Mouse (Mus musculus) C2C12 (cell line): ENCODE results near the gene Stambp. TPM values are rescaled to one million over a fixed set of nuclear protein-coding genes. Genes with fewer than 3 reads are reported as not detected.

Experiments used
- H3K27me3 ChIP-seq: one replicate; pipeline ENCODE4 v1.6.1; 2011; ENCODE audit not compliant: control insufficient read depth, insufficient read depth, insufficient read length
- H3K36me3 ChIP-seq: one replicate; pipeline ENCODE4 v1.6.1; 2011; ENCODE audit not compliant: control insufficient read depth, insufficient read depth
- H3K4me3 ChIP-seq: one replicate; pipeline ENCODE4 v1.5.1; 2011; ENCODE audit warnings: mild to moderate bottlenecking, control low read depth; ENCODE audit not compliant: poor library complexity, insufficient read depth, severe bottlenecking
- H3K79me2 ChIP-seq: one replicate; pipeline ENCODE4 v1.6.1; 2011; ENCODE audit not compliant: control insufficient read depth, insufficient read depth
- H3K79me3 ChIP-seq: one replicate; pipeline ENCODE4 v1.6.1; 2011; ENCODE audit warnings: low read depth, control low read depth
- H3ac ChIP-seq: one replicate; pipeline ENCODE3; 2011; ENCODE audit warnings: low read depth; ENCODE audit not compliant: control insufficient read depth, insufficient read length
- CEBPB ChIP-seq: IDR thresholded peaks from one replicate; pipeline ENCODE4 v1.6.1; 2011; ENCODE audit warnings: low read depth, mild to moderate bottlenecking, control low read depth, moderate library complexity
- CTCF ChIP-seq: IDR thresholded peaks from one replicate; pipeline ENCODE4 v1.5.1; 2011; ENCODE audit not compliant: control insufficient read depth, insufficient read depth, insufficient read length
- FOSL1 ChIP-seq: IDR thresholded peaks from one replicate; pipeline ENCODE4 v1.8.0; 2011; ENCODE audit warnings: mild to moderate bottlenecking, low read length; ENCODE audit not compliant: poor library complexity, insufficient read depth, severe bottlenecking
- MAX ChIP-seq: IDR thresholded peaks from one replicate; pipeline ENCODE4 v1.6.1; 2011; ENCODE audit warnings: mild to moderate bottlenecking, control low read depth
- MYOD1 ChIP-seq: IDR thresholded peaks from one replicate; pipeline ENCODE4 v1.6.1; 2011; ENCODE audit warnings: low read depth; ENCODE audit not compliant: control insufficient read depth, insufficient read length
- MYOG ChIP-seq: IDR thresholded peaks from one replicate; pipeline ENCODE4 v1.6.1; 2011; ENCODE audit not compliant: control insufficient read depth, insufficient read length; ENCODE audit errors: extremely low read depth
- USF1 ChIP-seq: IDR thresholded peaks from one replicate; pipeline ENCODE4 v1.6.1; 2011; ENCODE audit warnings: low read depth, mild to moderate bottlenecking, control low read depth, moderate library complexity
- polyA plus RNA-seq: library from polyadenylated mRNA; unstranded; fragments of >200 nt; fragmentation: generic; extraction: Trizol; gene quantifications from one replicate; pipeline ENCODE4 v1.2.1, GENCODE M21; 2012; ENCODE audit warnings: missing spikeins

Stambp gene
- polyA plus RNA-seq, 1 experiment = 6.1 TPM

GRCm38 (mm10) chr6:83536028-83536794 lies 36.3 kb downstream of the Stambp start, which contains the start of gene Actg2:
Gene Actg2 (minus strand): TSS chr6:83536265.
- no peak within 1 kb of the TSS for H3K4me3 ChIP-seq
- no peaks in the 10 kb centered on the region for H3K36me3 ChIP-seq
- H3K27me3 ChIP-seq = no peaks in the 10 kb centered on the region
- no peaks in the 10 kb centered on the region for H3K79me2 ChIP-seq
- H3ac ChIP-seq = peak within 1 kb of the TSS; percentile 35
- no peaks in the 10 kb centered on the region for H3K79me3 ChIP-seq
- TF ChIP-seq MYOG (no peak), FOSL1 (no peak), CEBPB (no peak), USF1 (no peak), CTCF (no peak), MYOD1 (no peak), MAX (no peak)

DNA sequence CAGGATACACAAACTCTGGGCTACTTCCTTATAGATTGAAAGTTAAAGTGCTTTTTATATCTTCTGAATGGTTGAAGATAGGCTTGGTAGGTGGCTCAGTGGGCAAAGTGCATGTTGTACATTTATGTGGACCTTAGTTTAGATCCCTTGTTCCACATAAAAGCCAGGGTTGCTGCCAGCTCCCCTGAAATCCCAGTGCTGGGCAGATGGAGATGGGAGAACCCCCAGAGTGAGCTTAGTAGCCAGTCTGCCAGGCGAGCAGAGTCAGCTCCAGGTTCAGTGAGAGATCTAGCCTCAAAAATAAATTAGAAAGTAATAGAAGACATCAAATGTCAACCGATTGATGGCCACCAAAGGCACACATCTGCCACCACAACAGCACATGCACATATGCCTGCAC lies 39.9 kb downstream of the Stambp start:
- no peak overlapping the region for H3ac ChIP-seq
- no peaks in the 10 kb centered on the region for H3K79me2 ChIP-seq
- H3K27me3 ChIP-seq = no peaks in the 10 kb centered on the region
- TF ChIP-seq CTCF = no peak
- TF ChIP-seq MAX = no peak
- no peak for TF ChIP-seq MYOG
- TF ChIP-seq FOSL1 = no peak
- no peak for TF ChIP-seq MYOD1
- TF ChIP-seq CEBPB = no peak
- no peak for TF ChIP-seq USF1
- H3K79me3 ChIP-seq = no peaks in the 10 kb centered on the region
- H3K36me3 ChIP-seq = no peaks in the 10 kb centered on the region
- H3K4me3 ChIP-seq = no peak overlapping the region

GRCm38 (mm10) chr6:83523194-83523593 lies 49.3 kb downstream of the Stambp start:
- Histone ChIP-seq H3K4me3 (no peak overlapping the region), H3ac (no peak overlapping the region), H3K36me3 (no peaks in the 10 kb centered on the region), H3K27me3 (no peaks in the 10 kb centered on the region), H3K79me3 (no peaks in the 10 kb centered on the region), H3K79me2 (no peaks in the 10 kb centered on the region)
- TF ChIP-seq MYOD1 (no peak), USF1 (no peak), MYOG (no peak), FOSL1 (no peak), CEBPB (no peak), MAX (no peak), CTCF (no peak)

DNA sequence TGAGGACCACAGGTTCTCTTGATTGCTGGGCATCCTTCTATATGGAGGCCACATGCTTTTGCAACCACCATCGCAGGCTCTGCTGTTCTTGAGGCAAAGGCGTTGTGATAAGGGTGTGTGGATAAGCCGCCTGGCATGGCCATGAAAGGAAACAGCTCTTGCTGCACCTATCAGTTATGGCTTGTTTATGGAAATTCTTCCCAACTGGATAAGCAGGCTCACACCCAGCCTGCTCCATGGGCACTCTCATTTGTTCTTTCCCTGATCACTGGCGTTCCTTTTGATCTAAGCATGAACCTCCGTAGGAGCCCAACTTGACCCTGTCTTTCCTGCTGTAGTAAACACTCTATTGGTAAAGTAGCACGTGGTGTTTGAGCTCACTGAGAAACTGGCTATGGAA lies 50.7 kb downstream of the Stambp start:
- H3K27me3 ChIP-seq = no peaks in the 10 kb centered on the region
- TF ChIP-seq CEBPB = no peak
- no peak for TF ChIP-seq USF1
- TF ChIP-seq MAX = no peak
- no peak for TF ChIP-seq CTCF
- TF ChIP-seq FOSL1 = no peak
- no peak for TF ChIP-seq MYOD1
- no peak for TF ChIP-seq MYOG
- H3K79me2 ChIP-seq = no peaks in the 10 kb centered on the region
- H3K79me3 ChIP-seq = no peaks in the 10 kb centered on the region
- no peaks in the 10 kb centered on the region for H3K36me3 ChIP-seq
- no peak overlapping the region for H3ac ChIP-seq
- no peak overlapping the region for H3K4me3 ChIP-seq

DNA sequence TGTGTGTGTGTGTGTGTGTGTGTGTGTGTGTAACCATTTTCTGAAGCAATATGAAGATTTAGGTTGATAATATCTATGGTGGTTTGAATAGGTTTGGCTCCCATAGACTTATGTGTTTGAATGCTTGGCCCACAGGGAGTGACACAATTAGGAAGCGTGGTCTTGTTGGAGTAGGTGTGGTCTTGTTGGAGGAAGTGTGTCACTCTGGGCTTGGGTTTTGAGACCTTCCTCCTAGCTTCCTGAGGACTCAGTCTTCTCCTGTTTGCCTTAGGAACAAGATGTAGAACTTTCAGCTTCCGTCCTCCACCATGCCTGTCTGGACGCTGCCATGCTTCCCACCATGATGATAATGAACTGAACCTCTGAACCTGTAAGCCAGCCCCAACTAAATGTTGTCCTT lies 53.9 kb downstream of the Stambp start:
- Histone ChIP-seq H3K4me3 (no peak overlapping the region), H3K36me3 (no peaks in the 10 kb centered on the region), H3K79me3 (no peaks in the 10 kb centered on the region), H3K79me2 (no peaks in the 10 kb centered on the region), H3ac (no peak overlapping the region), H3K27me3 (no peaks in the 10 kb centered on the region)
- TF ChIP-seq CTCF = no peak
- no peak for TF ChIP-seq USF1
- no peak for TF ChIP-seq MYOD1
- no peak for TF ChIP-seq MAX
- TF ChIP-seq FOSL1 = no peak
- no peak for TF ChIP-seq MYOG
- no peak for TF ChIP-seq CEBPB

- Histone ChIP-seq H3K4me3 (no peak overlapping the region), H3ac (no peak overlapping the region), H3K27me3 (no peaks in the 10 kb centered on the region), H3K36me3 (no peaks in the 10 kb centered on the region), H3K79me3 (no peaks in the 10 kb centered on the region), H3K79me2 (no peaks in the 10 kb centered on the region)
- TF ChIP-seq MYOG (no peak), USF1 (no peak), CTCF (no peak), CEBPB (no peak), MYOD1 (no peak), FOSL1 (no peak), MAX (no peak)
Measured at GRCm38 (mm10) chr6:83515172-83515571, 57.4 kb downstream of the Stambp start.
